Mouse (Mus musculus) c-Kit-positive CD71-positive TER-119-positive erythroid progenitor cells, embryonic 14.5 days (primary cell): ENCODE measurements around the gene Gabarap.
"Not testable (repeated sequence)": the region's sequence is repeated elsewhere in the genome, so short reads cannot be mapped to it uniquely, and the experiment has no call there.

Experiments
- DNase-seq: peaks from one replicate; pipeline ENCODE4 v3.0.0-alpha.2; 2013; ENCODE audit warnings: low spot score

Gabarap gene

DNA sequence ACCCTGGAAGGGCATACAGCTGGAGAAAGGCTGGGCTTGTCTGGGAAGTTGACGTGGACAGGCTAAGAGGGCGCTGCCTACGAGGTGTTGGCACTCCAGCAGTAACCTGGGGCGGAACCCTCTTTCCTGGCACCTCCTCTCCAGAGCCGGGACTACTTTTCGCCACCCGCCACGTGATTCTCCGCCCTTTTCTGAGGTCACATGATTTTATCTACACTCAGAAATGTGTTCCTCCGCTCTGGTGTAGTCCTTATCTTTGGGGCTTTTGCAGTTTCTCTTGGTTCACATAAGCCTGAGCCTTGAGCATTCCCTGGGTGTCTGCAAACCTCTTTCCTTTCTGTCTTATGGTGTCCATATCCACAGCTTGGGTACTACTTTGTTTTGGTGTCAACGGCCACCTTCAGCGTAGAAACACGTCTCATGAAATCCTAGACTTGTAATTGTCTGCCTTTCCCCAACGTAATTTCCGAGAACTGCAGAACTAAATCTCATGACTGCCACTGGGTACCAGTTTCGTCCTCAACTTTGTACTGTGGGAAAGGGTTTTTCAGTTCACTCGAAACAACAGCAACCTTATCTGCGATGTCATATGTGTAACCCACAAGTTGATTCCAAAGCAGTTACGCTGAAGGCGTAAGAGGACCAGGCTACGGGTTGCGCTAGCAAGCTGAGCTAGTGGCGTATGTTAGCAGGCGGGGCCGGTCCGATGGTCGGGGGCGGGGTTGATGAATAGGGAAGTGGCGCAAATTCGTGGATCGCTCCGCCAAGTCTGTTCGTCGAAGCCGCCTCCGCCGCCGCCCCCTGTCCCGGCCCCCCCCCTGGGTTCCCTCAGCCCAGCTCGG lies at the start of gene Gabarap:
Gene Gabarap (plus strand): TSS at position 294 of the 842 bp plus-strand sequence.
- peak; percentile 97 for DNase-seq

- DNase-seq = no peak
Measured at GRCm38 (mm10) chr11:69945216-69945615, 45.7 kb upstream of the Gabarap start.

- DNase-seq = peak; percentile 86
Measured at GRCm38 (mm10) chr11:69945997-69946891, 44.7 kb upstream of the Gabarap start.

DNA sequence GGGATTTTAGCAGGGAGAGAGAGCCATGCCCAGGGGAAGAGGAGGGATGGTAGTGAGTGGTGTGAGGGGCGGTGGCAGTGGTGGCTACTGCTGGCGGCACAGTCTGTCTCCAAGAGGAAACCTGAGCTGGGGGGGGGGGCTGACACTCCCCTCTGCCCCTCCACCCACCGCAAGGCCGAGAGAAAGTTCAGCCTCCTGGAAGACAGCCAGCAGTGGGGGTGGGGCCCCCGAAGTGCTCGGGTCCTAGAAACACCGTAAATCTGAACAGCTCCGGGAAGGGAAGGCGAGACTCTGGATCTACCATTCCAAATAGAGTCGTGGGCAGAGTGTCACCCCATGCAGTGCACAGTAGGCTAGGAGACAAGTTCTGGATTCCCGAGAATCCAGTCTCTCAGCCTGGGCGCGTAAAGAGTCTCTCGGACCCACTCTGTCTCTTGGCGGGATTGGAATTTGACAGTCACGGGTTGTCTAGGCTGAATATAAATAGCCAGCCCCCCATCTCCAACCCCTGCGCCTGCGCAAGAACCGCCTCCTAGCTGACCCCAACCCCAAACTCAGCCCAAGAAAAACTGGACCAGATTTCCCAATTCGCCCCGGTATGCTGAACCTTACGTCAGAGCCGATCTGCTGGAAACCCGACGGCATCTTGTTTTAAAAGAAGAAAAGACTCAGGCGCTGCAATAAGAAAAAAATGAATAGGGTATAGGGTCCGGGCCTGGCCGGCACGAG lies 43.4 kb upstream of the Gabarap start:
- peak; percentile 33 for DNase-seq

DNA sequence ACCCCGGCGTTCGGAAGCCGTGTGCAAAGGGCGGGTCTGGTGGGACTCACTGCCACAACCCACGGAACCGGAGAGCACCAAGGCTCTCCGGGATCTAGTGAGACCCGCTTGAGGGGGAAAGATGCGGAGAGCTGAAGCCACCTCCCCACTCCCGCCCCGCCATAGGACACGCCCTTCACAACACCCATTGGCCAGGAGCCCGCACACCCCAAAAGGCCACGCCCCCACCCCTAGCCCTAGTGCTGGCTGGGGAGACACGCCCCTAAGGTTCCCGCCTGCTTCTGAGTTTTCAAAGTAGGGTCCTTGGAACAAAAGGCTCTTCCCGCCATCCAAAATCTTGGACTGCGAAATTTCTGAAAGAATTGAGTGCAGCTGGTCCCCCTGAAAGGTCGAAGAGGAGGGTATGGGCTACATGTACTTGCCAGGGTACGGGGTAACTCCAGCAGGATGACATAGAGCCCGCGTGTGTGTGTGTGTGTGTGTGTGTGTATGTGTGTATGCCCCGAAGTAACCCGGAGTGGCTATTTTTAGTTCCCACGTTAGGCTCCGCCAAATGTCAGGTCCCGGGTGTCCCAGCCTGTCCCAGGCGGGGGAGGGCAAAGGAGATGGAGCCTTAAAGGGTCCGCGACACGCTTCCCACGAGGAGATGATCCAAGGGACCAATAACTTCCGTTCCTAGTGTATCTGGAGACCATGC lies 42.7 kb upstream of the Gabarap start, which contains the start of gene Slc2a4:
Gene Slc2a4 (minus strand): TSS at position 123 of the 697 bp plus-strand sequence.
- DNase-seq = peak; percentile 96

GRCm38 (mm10) chr11:69948763-69949150 lies 42.2 kb upstream of the Gabarap start:
- DNase-seq = peak; percentile 91

DNA sequence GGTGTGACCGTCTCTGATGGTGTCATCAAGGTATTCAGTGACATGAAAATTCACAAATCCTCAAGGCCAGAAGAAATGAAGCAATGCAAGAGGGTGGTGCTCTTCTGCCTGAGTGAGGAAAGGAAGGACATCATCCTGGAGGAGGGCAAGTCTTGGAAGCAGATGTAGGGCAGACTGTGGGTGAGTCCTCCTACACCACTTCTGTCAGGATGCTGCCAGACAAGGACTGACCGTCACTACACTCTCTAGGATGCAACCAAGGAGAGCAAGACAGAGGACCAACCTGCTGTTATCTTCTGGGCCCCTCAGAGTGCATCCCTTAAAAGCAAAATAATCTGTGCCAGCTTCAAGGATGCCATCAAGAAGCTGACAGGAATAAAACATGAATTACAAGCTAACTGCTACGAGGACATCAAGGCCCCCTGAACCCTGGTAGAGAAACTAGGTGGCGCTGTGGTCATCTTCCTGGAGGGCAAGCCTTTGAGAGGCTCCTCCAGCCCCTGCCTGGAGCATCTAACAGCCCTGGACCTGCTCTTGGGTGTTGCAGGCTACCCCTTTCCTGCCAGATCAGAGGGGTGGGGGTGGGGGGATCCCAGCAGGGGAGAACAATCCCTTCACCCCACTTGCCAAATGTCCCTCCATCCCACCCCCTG lies 40.0 kb upstream of the Gabarap start:
- no peak for DNase-seq

DNA sequence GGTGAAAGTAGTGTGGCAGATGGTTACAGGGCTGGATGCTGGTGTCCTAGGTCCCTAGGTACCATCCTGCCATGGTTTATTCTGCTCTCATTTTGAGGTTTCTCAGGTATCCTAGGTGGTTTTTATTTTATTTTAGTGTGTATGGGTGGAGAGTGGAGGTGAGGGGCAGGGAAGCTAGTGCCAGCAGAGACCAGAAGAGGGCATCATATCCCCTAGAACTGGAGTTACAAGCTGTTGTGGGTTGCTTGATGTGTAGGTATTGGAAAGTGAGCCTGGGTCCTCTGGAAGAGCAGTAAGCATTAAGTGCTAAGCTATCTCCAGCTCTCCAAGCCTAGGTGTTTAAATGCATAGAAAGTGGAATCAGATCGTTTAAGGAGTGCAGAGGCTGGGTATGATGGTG lies 38.7 kb upstream of the Gabarap start:
- DNase-seq = no peak

GRCm38 (mm10) chr11:69953267-69953915 lies 37.6 kb upstream of the Gabarap start:
- no peak for DNase-seq

- not testable (repeated sequence) for DNase-seq
Measured at GRCm38 (mm10) chr11:69955618-69956017, 35.3 kb upstream of the Gabarap start.

DNA sequence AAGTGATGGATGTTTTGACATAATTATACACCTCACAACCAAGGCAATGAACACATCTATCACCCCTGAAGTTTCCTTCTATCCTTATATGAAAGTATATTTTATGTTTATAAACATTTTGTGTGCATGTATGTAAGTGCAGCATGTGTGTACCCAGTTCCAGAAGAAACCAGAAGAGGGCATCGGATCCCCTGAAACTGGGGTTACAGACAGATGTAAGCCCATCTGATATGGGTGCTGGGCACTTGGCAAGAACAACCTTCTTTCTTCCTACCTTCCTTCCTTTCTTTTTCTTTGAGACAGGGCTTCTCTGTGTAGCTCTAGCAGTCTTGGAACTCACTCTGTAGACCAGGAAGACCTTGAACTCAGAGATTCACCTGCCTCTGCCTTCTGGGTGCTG lies 34.7 kb upstream of the Gabarap start:
- no peak for DNase-seq

DNA sequence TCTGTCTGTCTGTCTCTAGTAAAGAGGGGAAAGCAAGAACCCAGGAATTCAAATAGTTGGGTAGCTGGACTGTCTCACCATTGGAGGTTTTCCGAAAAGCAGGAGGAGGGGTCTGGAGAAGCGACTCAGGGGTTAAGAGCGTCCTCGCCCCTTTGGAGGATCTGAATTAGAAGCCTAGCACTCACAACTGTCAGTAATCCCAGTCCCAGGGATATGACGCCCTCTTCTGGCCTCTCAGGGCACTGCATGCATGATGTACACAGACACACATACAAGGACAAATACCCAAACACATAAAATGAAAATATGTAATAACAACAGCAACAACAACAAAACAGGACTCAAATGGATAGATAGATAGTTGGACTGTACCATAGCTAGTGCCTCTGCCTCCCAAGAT lies 30.3 kb upstream of the Gabarap start:
- DNase-seq = no peak

- DNase-seq = no peak
Measured at GRCm38 (mm10) chr11:69961841-69962240, 29.1 kb upstream of the Gabarap start.

GRCm38 (mm10) chr11:69964650-69965270 lies 26.2 kb upstream of the Gabarap start, which contains the start of gene Cldn7:
TSS of gene Cldn7 (plus strand) at chr11:69964779.
- no peak for DNase-seq

GRCm38 (mm10) chr11:69965271-69966005 lies 25.5 kb upstream of the Gabarap start:
- no peak for DNase-seq

- DNase-seq = no peak
Measured at GRCm38 (mm10) chr11:69966006-69966859, 24.7 kb upstream of the Gabarap start.

- no peak for DNase-seq
Measured at GRCm38 (mm10) chr11:69966860-69967517, 24.0 kb upstream of the Gabarap start.

DNA sequence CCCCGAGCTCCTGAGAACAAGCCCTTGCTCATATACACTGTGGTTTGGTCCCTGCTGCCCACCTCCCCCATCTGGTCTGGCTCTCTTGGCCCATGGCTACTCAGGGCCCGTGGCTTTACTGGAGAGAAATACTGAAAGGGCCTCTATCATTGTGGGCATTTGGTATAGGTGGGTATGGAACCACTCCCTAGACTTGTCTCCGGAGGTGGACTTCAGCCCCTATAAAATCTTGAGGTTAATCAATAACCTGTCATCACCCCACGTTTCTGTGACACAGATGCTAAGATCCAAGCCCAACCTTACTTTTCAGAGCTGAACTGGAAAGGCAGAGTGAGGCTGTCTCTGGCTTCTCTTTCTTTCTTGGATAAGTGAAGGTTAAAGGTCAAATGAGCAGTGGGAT lies 22.1 kb upstream of the Gabarap start:
- no peak for DNase-seq
